Mouse (Mus musculus) adrenal gland, adult (tissue): ENCODE measurements around the gene Dohh.

Source experiments
- DNase-seq, 2 experiments: peaks; one replicate each; pipeline ENCODE4 v3.0.0; 2022 to 2023; ENCODE audit warnings: low spot score in 1 of 2; ENCODE audit not compliant: inconsistent age in 2 of 2

Gene Dohh

DNA sequence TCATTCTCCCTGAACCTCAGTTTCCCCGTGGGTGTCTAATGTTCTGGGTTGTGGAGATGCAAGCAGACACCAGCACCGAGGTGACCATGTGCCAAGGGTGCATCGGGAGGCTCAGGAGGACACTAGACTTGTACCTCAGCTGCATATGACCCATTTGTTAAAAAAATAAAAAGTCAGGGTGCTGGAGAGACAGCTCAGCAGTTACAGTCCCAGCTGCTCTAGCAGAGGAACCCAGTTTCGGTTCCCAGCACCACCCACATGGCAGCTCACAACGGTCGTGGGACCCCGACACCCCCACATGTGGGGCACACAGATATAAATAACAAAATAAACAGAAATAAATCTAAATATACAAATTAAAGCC lies 44.3 kb downstream of the Dohh start:
- DNase-seq, result peak in 1 of 2 experiments; percentile 43

DNA sequence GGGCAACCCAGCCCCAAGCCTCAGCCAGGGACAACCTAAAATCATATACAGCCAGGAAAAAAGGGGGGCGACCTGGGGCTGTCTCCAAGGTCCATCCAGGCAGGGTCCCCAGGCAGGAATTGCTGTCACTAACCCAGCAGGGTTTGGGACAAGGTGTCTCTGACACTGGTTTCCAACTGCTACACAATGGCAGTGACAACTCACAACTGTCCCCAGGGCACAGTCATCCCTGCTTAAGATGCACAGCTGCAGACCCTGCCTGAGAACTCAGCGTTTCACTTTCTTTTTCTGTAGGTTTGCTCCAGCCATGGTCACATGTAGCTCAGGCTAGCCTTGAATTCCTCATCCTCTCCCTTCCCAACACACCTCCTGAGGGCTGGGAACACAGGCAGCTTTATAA lies 44.9 kb downstream of the Dohh start:
- DNase-seq, result no peak

DNA sequence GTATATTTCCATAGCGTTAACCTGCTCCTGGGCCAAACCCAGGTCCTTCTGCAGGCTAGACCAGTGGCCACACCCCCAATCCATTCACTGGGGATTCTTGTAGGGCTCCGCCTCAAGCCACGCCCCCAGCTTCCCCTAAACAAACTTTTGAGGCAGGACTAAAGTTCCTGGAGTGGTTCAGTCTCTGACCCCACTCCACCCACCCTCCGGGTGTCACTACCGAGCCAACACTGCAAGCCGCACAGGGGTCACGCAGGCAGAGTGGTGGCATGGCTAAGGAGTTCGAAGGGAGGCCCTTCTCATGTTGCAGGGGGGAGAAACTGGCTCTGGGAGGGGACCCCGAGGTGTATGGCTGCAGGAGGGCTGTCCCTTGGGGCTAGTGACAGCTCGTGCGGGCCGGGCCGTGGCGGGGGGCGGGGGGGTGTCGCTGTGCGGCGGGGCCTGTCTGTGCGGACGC lies 45.4 kb downstream of the Dohh start:
- peak; percentile 92 to 97 for DNase-seq

DNA sequence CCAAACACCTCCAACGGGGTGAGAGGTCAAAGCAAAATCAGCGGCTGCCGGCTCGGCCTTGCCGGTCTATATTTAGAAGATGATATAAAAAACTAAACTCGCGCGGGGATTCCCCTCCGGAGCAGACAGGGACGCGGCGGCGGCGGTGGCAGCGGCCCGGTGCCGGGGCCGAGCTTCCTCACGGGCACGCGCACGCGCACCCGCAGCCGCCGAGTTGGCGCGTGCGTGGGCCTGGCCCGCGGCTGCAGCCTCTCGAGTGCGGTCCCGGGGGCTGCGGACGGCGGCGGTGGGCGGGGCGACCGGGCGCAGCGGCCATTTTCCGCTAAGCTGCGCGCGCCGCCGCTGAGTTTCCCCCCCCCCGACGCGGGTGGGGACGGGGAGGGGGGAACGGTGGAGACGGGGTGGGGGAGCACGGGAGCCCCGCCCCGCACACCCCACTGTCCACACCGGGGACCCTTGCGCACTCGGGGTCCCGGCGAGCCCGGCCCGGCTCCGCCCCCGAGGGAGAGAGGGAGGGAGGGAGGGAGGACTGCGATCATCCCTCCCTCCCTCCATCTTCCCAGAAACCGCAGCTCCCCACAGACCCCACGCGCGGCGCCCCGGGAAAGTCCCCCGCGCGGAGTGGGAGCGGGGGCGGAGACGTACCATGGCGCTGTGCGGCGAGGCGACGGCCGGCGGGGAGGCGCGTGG lies 46.1 kb downstream of the Dohh start:
- peak; percentile 89 to 95 for DNase-seq

DNA sequence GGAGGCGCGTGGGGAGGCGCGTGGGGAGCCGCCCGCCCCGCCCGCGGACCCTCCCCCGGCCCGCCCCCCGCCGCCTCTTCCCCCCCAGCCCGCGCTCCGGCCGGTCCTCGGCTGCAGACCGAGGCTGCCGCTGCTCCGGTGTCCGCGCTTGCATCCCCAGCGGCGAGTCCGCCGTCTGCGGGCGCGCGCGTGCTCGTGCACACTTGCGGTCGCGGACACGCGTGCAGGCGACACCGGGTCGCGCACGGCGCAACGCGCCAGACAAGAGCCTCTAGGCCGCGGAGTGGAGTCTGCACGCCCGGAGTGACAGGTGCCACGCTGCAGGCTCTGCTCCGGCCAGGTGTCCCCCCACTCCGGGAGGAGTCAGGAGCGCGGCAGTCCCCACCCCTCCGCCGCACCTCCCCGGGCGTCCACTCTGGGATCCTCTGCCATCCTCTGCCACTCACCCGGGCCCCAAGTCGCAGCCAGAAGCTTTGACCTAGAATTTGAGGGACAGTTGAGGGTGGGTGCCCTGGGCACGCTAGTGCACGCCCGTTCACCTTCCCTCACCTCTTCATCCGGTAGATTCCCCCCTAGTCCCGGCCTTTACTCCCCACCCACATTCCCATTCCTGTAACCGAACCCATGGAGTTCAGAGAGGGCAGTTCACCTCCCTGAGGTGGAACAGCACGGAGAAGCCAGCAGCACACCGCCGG lies 46.8 kb downstream of the Dohh start:
- DNase-seq, result peak; percentile 82 to 87

DNA sequence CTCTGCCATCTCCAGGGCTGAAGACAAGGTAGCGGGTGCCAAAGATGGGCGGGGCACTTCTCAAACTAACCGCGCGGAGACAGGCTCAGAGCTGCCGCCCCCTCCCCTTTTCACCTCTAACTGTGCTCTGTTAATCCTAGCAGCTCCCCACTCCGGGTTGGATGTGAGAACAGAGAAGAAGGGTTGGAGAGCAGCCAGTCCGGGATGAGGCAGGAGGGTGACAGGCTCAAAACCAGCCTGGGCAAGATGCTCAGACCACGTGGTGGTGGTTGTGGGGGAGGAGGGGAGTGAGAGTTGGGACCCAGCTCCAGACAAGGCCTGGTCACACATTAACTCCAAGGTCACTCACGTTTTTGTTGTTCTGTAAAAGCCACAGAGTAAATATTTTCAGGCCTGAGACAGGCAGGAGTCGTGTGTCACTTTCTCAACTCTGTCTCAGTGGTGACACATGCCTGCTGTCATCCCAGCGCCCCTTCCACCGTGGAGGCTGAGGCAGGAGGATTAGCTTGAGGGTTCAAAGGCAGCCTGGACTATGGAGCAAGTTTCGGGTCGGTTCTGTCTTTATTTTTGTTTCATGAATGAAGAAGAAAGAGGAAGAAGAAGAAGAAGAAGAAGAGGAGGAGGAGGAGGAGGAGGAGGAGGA lies 47.4 kb downstream of the Dohh start:
- DNase-seq, result peak in 1 of 2 experiments; percentile 58

DNA sequence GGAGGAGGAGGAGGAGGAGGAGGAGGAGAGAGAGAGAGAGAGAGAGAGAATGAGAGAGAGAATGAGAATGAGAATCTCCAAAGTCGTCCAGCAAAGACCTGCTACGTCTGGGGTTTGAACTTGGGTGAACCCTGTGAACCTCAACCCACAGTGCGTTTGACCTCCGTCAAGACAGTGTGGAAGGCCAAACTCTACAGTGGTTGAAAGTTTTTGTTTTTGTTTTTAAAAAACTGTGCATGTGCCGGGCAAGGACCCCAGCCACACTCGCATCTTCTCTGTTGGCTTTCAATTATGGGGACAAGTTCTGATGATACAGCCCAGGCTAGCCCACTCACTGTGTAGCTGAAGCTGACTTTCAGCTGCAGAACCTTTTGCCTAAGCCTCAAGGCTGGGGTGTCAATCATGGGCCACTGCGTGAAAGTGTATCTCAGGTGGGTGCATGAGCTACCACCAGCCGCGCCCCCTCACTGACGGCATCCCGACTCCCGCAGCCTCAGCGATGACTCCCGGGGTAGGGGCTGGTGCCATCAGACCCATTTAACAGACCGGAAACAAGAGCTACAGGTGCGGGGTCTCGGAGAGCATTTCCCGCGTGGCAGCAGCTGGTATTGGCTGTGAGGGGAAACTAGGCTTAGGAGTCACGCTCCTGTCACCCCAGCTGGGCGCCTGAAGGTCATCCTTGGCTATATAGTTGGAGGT lies 48.1 kb downstream of the Dohh start:
- DNase-seq, result peak in 1 of 2 experiments; percentile 64

DNA sequence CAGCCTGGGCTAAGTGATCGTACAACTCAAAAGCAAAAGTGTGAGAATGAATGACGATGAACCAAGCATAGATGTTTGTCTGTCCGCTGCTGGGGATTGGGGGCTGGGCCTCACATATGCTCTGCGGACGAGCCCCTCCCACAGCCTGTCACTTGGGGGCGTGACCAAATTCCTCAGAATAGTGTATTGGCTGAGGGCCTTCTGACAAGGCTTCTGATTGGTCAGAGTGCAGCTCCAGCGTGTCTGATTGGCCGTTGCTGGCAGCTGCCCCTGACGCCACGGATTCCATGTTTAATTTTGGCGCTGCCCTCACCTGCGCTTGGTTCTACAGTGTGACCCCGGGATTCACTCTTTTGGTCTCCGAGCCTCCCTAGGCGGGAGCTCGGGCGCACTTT lies 48.6 kb downstream of the Dohh start:
- DNase-seq, result peak; percentile 95 to 97

DNA sequence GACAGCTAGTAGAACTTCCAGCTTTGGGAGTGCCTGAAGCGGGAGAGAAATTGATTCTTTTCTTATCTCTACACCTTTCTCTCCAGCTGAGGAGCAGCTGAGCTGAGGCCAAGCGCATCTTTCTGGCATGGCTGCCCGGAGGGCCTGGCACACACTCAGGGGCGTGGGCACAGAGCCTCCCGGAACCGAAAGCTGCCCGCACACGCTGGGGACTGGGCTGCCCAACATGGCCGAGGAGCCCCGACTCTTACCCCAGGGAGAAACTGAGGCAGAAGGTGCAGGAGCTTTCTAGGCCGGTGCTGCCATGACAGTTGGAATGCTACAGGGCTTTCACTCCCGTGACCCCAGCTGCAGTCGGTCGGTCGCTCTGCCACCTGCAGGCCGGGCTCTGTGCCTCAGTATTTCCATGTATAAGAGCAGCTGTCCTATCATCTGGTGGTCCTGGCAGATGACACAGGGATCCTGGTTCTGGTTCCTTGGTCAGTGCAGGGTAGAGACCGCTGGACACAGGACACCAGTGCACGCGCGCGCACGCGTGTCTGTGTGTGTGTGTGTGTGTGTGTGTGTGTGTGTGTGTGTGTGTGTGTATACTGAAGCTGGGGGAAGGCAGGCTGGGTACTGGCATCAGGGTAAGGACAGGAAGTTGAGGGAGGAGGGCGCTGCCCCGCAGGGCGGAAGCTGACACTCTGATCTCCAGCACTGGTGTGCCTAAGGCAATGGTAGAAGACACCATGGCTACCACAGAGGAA lies 49.5 kb downstream of the Dohh start:
- DNase-seq, result peak; percentile 59 to 73

DNA sequence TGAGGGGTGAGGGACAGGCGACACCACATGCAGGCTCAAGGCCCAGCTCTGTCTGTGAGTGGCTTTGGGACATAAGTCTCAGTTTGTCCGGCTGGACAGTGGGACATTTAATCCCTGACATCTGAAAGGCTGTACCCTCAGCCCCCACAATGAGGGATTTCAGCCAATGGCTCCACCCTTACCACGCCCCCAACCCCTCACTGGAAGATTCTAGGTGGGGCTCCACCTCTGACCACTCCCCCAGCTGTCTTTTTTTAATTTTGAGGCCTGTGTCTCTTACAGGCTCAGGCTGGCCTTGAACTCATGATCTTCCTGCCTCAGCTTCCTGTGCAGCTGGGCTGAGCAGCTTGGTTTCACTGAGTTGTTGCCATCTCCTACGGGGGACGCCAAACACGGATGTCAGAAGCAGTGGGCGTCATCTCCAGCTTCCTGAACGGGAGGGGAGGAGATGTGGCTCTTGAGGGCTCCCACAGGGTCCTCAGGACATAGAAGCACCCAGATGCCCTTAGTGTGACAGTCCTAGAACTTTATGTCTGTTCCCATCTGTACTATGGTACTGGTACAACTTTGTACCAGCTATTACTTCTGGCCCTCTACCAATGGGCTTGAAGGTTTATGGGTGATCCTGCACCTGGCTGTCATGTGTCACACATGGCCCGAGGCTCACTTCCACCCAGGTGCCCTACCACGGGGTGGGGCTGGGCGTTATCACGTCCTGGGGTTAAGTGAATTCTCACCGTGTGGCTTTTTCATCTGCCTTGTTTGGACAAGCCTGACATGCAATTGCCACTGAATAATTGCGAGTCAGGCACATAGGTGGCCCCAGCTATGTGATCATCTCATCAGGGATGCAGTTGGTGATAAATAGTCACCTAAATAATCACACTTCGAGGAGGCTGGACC lies 50.4 kb downstream of the Dohh start:
- peak; percentile 45 to 70 for DNase-seq

DNA sequence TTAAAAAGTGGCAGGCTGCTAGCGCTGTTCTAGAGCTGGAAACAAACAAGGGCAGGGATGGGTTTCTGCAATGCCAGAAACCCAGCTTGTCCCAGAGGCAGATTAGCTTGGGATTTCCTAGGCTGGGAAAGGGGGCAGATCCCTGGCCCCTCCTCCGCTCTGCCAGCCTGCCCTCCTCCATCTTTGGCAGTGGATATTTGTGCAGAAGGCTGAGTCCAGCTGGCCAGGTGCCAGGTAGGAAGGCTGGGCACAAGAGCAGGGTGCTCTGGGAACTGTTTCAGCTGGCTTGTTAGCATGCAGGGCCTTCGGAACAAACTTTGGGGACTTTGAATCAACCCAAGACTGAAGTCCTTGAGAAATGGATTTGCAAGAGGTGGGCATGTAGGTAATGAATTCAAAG lies 51.2 kb downstream of the Dohh start:
- peak; percentile 77 to 88 for DNase-seq
